Mouse (Mus musculus): ENCODE measurements around the gene Rnf128.

GRCm38 (mm10) chrX:139610033-139610764 lies 47.1 kb downstream of the Rnf128 start:
- TF ChIP-seq EP300 (IDR thresholded peaks at IDR 0.05; ENCODE audit: insufficient read depth, low read depth, low read length) (no peak), CTCF (IDR thresholded peaks at IDR 0.05; ENCODE audit: low read depth, low read length) (no peak)
